Mouse (Mus musculus) limb, embryonic 11.5 days (tissue): ENCODE measurements around the gene Dcbld2. TPM values are rescaled to one million over a fixed set of nuclear protein-coding genes. Genes with fewer than 3 reads are reported as not detected.

Experiments used
- ATAC-seq: fragments of 200-750 bp; cut with Nextera tagmentation; 2 replicates; pipeline ENCODE4 v1.8.0; 2017; ENCODE audit warnings: low read depth; ENCODE audit not compliant: insufficient number of reproducible peaks, low FRiP score, low TSS enrichment
- DNase-seq: peaks from one replicate; pipeline ENCODE4 v3.0.0-alpha.2; 2015; ENCODE audit warnings: low spot score
- H3K27ac ChIP-seq: fragments of 300-500 bp; sonication (generic); replicated peaks from 2 replicates; pipeline ENCODE4 v1.5.1; 2014; ENCODE audit warnings: low read depth, mild to moderate bottlenecking, low read length
- H3K27me3 ChIP-seq: fragments of 300-500 bp; sonication (generic); 2 replicates; pipeline ENCODE4 v1.6.1; 2014; ENCODE audit warnings: mild to moderate bottlenecking, low read length, mixed read lengths; ENCODE audit not compliant: control insufficient read depth, insufficient read depth
- H3K36me3 ChIP-seq: fragments of 300-500 bp; sonication (generic); 2 replicates; pipeline ENCODE4 v1.6.1; 2014; ENCODE audit warnings: mild to moderate bottlenecking, low read length, moderate library complexity, mixed read lengths; ENCODE audit not compliant: control insufficient read depth, insufficient read depth
- H3K4me1 ChIP-seq: fragments of 300-500 bp; sonication (generic); 2 replicates; pipeline ENCODE4 v1.6.1; 2014; ENCODE audit warnings: low read length, mixed read lengths; ENCODE audit not compliant: control insufficient read depth, insufficient read depth
- H3K4me2 ChIP-seq: fragments of 300-500 bp; sonication (generic); 2 replicates; pipeline ENCODE4 v1.6.1; 2014; ENCODE audit warnings: low read depth, mild to moderate bottlenecking, moderate library complexity; ENCODE audit not compliant: severe bottlenecking
- H3K4me3 ChIP-seq: fragments of 300-500 bp; sonication (generic); 2 replicates; pipeline ENCODE4 v1.5.1; 2014; ENCODE audit warnings: low read depth, low read length
- H3K9ac ChIP-seq: fragments of 300-500 bp; sonication (generic); 2 replicates; pipeline ENCODE4 v1.6.1; 2014; ENCODE audit warnings: mild to moderate bottlenecking, low read length
- H3K9me3 ChIP-seq: fragments of 300-500 bp; sonication (generic); 2 replicates; pipeline ENCODE4 v1.6.1; 2016; ENCODE audit warnings: low read length; ENCODE audit not compliant: control insufficient read depth
- WGBS: fragments of 180-500 bp; shearing (Covaris S2); extraction: QIAGEN DNeasy Blood & Tissue Kit; methylation state at CpG from one replicate; pipeline ENCODE4 v1.1.7; 2014; 5-methylcytosine and 5-hydroxymethylcytosine counted together
- polyA plus RNA-seq: library from polyadenylated mRNA; unstranded; fragments of >200 nt; fragmentation: Nextera tagmentation; extraction: Ambion mirVana; gene quantifications from 2 replicates; pipeline ENCODE4 v1.2.1, GENCODE M21; 2014

The Dcbld2 gene
- polyA plus RNA-seq, 1 experiment from 2014 or later, result 10.2 TPM

- no peak overlapping the region for H3K4me2 ChIP-seq
- no peaks in the 10 kb centered on the region for H3K4me1 ChIP-seq
- H3K9me3 ChIP-seq, result no peaks in the 10 kb centered on the region
- H3K36me3 ChIP-seq, result no peaks in the 10 kb centered on the region
- H3K9ac ChIP-seq, result no peak overlapping the region
- DNase-seq (no peak), ATAC-seq (no peak)
- WGBS, result 89% methylated on average over 2 of the region's 2 CpGs
- no peak overlapping the region for H3K27ac ChIP-seq
- H3K4me3 ChIP-seq, result no peak overlapping the region
- no peaks in the 10 kb centered on the region for H3K27me3 ChIP-seq
Observed at GRCm38 (mm10) chr16:58401079-58401478, 7.2 kb upstream of the Dcbld2 start.

DNA sequence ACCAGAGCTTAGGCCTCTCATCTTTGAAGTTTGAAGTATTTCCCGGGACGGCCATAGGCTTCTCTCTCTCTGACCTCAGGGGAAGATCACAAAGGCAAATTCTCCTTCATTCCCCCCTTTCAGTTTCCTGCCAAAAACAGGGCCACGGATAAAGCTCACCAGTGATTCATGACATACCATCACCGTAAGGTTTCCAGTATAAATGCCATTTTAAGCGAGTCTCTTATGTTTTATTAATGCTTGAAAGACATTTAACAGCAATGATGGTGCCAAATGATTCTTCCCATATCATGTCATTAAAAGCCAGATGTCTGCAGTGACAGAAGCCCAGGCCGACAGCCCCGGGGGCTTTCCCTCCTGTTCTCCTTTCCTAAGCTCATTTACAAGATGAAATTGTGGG, 3.6 kb upstream of the Dcbld2 start:
- H3K4me3 ChIP-seq, result no peak overlapping the region
- WGBS, result 18% methylated on average over 7 of the region's 7 CpGs
- no peaks in the 10 kb centered on the region for H3K27me3 ChIP-seq
- DNase-seq (no peak), ATAC-seq (no peak)
- no peak overlapping the region for H3K4me2 ChIP-seq
- no peaks in the 10 kb centered on the region; the same call in 1 of the 2 replicates for H3K4me1 ChIP-seq
- no peaks in the 10 kb centered on the region for H3K36me3 ChIP-seq
- no peaks in the 10 kb centered on the region for H3K9me3 ChIP-seq
- H3K9ac ChIP-seq, result no peak overlapping the region
- no peak overlapping the region for H3K27ac ChIP-seq

DNA sequence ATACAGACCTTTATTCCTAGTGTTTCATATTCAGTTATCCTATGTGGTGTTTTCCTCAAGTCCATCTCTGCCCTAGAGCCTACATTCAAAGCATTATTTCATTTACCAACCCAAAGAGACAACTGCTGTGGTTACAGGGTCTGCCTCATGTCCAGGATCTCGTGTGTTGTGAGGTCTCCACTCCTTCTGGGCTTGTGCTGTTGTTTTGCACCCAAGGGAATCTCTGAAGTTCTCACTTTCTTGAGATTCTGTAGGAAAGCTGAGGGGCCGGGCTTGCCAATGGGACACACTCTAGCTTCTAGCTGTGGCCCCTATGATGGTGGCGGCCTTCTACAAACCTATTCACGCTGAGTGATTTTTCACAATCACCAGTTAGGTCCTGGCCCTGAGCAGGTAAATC, 3.0 kb upstream of the Dcbld2 start:
- H3K9ac ChIP-seq, result no peak overlapping the region
- no peak overlapping the region for H3K4me3 ChIP-seq
- H3K36me3 ChIP-seq, result no peaks in the 10 kb centered on the region
- no peaks in the 10 kb centered on the region for H3K9me3 ChIP-seq
- DNase-seq (no peak), ATAC-seq (no peak)
- no peak overlapping the region for H3K4me2 ChIP-seq
- H3K27me3 ChIP-seq, result no peaks in the 10 kb centered on the region
- no peak overlapping the region for H3K27ac ChIP-seq
- H3K4me1 ChIP-seq, result peaks cover 3% of the 10 kb centered on the region
- 83% methylated on average over 4 of the region's 4 CpGs for WGBS

- peak; percentile 65 for DNase-seq
- ATAC-seq, result peak; percentile 55
- peaks cover 3% of the 10 kb centered on the region for H3K4me1 ChIP-seq
- H3K27ac ChIP-seq, result peak overlapping the region; percentile 72
- WGBS, result under 1% methylated on average over 83 of the region's 89 CpGs
- no peaks in the 10 kb centered on the region for H3K36me3 ChIP-seq
- no peaks in the 10 kb centered on the region for H3K27me3 ChIP-seq
- no peaks in the 10 kb centered on the region for H3K9me3 ChIP-seq
- H3K4me2 ChIP-seq, result peak overlapping the region; percentile 74
- peak overlapping the region; percentile 85 for H3K9ac ChIP-seq
- peak overlapping the region; percentile 70 for H3K4me3 ChIP-seq
Observed at GRCm38 (mm10) chr16:58408487-58409281, 441 bp downstream of the Dcbld2 start.

- H3K4me2 ChIP-seq, result peak overlapping the region; percentile 74
- peaks cover 3% of the 10 kb centered on the region for H3K4me1 ChIP-seq
- ATAC-seq (no peak), DNase-seq (no peak)
- H3K27ac ChIP-seq, result no peak overlapping the region
- 45% methylated on average over 7 of the region's 7 CpGs for WGBS
- no peak overlapping the region for H3K9ac ChIP-seq
- H3K9me3 ChIP-seq, result no peaks in the 10 kb centered on the region
- H3K4me3 ChIP-seq, result peak overlapping the region; percentile 70
- H3K36me3 ChIP-seq, result no peaks in the 10 kb centered on the region
- H3K27me3 ChIP-seq, result no peaks in the 10 kb centered on the region
Observed at GRCm38 (mm10) chr16:58409825-58410224, 1.6 kb downstream of the Dcbld2 start.

DNA sequence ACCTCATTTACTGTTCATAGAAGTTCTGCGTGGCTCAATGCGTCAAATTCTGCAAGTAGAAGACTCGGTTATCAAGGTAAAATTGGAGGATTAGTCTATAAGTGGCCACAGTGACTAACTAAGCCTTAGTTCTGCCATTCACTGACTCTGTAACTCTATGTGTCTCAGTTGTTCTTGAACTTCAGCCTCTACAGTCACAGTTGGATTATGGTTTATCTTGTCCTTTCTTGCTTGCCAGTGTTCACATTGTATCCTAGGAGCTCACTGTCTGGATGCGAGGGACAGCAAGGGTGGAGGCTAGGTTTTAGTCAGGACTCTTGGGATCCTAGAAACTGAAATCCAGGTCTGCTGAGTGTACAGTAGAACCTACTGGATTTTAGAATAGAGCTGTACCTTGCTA, 6.6 kb downstream of the Dcbld2 start:
- Histone ChIP-seq H3K9ac (no peak overlapping the region), H3K27ac (no peak overlapping the region), H3K36me3 (no peaks in the 10 kb centered on the region), H3K9me3 (no peaks in the 10 kb centered on the region), H3K27me3 (no peaks in the 10 kb centered on the region), H3K4me3 (no peak overlapping the region), H3K4me1 (peaks cover 2% of the 10 kb centered on the region), H3K4me2 (no peak overlapping the region)
- WGBS, result 91% methylated on average over 4 of the region's 4 CpGs
- ATAC-seq (no peak), DNase-seq (no peak)

- no peaks in the 10 kb centered on the region for H3K36me3 ChIP-seq
- no peak overlapping the region for H3K4me2 ChIP-seq
- ATAC-seq, result no peak
- H3K27me3 ChIP-seq, result no peaks in the 10 kb centered on the region
- no peaks in the 10 kb centered on the region for H3K4me1 ChIP-seq
- H3K4me3 ChIP-seq, result no peak overlapping the region
- 88% methylated on average over 2 of the region's 2 CpGs for WGBS
- no peak overlapping the region for H3K9ac ChIP-seq
- no peaks in the 10 kb centered on the region for H3K9me3 ChIP-seq
- no peak overlapping the region for H3K27ac ChIP-seq
- DNase-seq, result no peak
Observed at GRCm38 (mm10) chr16:58415500-58415899, 7.3 kb downstream of the Dcbld2 start.

- H3K4me1 ChIP-seq, result no peaks in the 10 kb centered on the region; the same call in 1 of the 2 replicates
- H3K27me3 ChIP-seq, result no peaks in the 10 kb centered on the region
- no peak overlapping the region for H3K27ac ChIP-seq
- no peaks in the 10 kb centered on the region for H3K9me3 ChIP-seq
- 47% methylated on average over 11 of the region's 11 CpGs for WGBS
- no peak overlapping the region for H3K4me2 ChIP-seq
- H3K4me3 ChIP-seq, result no peak overlapping the region
- no peak for DNase-seq
- no peaks in the 10 kb centered on the region; the same call in 1 of the 2 replicates for H3K36me3 ChIP-seq
- no peak overlapping the region for H3K9ac ChIP-seq
- ATAC-seq, result no peak
Observed at GRCm38 (mm10) chr16:58421696-58422354, 13.6 kb downstream of the Dcbld2 start.
